Mouse (Mus musculus) Muller cell, postnatal 12 days (primary cell): ENCODE results near the gene Gse1.

ENCODE experiments used
- DNase-seq: peaks from one replicate; pipeline ENCODE4 v3.0.0-alpha.2; 2015; ENCODE audit errors: inconsistent ontology term

Gene Gse1

DNA sequence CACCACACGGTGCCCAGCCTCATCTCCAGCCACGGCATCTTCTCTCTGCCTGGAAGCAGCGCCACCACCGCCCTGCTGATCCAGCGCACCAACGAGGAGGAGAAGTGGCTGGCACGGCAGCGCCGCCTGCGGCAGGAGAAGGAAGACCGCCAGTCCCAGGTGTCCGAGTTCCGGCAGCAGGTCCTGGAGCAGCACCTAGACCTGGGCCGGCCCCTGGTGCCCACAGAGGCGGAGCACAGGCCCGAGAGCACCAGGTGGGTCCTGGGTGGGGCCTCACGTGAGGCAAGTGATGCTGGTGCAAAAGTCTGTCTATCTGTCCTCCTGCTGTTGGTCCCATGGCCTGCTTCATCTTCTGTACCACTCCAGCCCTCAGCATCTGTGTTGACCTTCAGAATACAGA is 340.9 kb downstream of the Gse1 start:
- DNase-seq = no peak

GRCm38 (mm10) chr8:120569939-120570715 is 341.9 kb downstream of the Gse1 start:
- peak; percentile 56 for DNase-seq

- DNase-seq = no peak
Observed at GRCm38 (mm10) chr8:120571561-120571960, 343.3 kb downstream of the Gse1 start.

GRCm38 (mm10) chr8:120572534-120572933 is 344.3 kb downstream of the Gse1 start:
- DNase-seq = no peak

DNA sequence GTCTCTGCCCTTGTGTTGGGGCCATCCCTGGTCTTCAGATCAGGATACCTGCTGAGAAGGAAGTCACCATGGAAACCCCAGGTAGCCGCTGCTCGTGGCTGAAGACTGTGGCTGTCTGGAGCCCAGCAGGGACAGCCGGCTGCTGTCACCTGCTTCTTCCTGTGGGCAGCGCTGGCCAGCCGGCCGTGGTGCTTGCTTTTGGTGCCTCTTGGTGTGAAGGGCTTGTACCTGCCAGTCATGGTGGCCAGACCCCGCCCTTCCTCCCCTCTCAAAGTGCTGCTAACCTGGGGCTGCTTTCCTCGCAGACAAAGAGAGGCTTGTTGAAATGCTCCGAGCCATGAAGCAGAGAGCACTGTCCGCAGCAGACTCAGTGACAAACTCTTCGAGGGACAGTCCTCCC is 345.6 kb downstream of the Gse1 start:
- DNase-seq = no peak

- peak; percentile 87 for DNase-seq
Observed at GRCm38 (mm10) chr8:120574941-120575340, 346.7 kb downstream of the Gse1 start.

DNA sequence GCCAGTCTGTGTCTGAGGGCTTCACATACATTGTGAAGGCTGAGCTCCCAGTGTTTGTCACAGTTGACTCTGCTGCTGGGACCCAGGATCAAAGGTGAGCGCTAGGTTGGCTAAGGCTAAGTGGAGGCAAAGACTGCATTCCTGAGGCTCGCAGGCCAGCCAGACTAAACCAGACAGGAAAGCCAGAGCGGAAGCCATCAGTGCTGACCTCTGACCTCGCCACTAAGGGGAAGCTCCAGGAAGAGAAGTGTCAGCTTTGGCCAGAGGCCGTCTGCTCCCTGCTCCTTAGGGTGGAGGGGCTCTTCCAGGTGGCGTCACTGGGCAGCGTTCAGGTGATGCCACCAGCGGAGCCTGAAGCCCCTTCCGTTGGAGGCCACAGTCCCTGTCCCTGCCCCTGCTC is 347.5 kb downstream of the Gse1 start:
- DNase-seq = no peak

- no peak for DNase-seq
Observed at GRCm38 (mm10) chr8:120577821-120578220, 349.6 kb downstream of the Gse1 start.

- DNase-seq = no peak
Observed at GRCm38 (mm10) chr8:120580336-120581000, 352.2 kb downstream of the Gse1 start.

GRCm38 (mm10) chr8:120581329-120581728 is 353.1 kb downstream of the Gse1 start:
- DNase-seq = no peak

DNA sequence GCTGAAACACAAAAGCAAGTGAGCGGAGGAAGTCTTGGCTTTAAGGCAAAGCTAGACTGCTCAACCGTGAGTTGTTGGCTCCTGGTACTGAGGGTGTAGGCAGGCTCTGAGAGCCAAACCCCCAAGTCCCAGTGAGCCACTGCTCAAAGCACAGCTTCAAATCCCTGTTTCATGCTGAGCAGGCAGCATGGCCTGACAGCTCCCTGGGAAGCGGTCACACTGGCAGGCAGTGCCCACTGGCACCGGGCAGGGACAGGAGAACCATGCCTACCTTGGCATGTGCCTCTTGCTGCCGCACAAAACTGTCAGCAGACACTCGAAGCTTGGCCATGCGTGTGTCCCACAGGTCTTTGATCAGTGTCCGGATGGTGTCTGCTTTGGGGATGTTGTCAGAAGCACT is 353.6 kb downstream of the Gse1 start:
- DNase-seq = no peak

DNA sequence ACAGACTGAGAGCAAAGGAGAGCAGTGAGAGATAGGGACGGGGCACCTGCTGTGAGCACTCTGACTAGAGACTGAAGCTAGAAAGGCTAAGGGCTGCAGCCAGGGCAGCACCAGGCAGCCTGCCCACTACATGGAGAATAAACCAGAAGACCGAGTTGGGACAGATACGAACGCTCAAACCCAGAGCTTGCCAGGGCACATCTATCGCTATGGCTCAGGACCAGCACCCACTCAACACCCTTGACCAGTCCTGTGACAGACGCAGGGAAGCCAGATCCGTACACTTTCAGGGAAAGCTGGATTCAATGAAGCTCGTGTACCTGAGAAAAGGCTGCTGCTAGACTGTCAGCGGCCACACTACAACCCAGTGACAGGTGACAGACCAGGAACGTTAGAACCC is 357.3 kb downstream of the Gse1 start:
- no peak for DNase-seq

DNA sequence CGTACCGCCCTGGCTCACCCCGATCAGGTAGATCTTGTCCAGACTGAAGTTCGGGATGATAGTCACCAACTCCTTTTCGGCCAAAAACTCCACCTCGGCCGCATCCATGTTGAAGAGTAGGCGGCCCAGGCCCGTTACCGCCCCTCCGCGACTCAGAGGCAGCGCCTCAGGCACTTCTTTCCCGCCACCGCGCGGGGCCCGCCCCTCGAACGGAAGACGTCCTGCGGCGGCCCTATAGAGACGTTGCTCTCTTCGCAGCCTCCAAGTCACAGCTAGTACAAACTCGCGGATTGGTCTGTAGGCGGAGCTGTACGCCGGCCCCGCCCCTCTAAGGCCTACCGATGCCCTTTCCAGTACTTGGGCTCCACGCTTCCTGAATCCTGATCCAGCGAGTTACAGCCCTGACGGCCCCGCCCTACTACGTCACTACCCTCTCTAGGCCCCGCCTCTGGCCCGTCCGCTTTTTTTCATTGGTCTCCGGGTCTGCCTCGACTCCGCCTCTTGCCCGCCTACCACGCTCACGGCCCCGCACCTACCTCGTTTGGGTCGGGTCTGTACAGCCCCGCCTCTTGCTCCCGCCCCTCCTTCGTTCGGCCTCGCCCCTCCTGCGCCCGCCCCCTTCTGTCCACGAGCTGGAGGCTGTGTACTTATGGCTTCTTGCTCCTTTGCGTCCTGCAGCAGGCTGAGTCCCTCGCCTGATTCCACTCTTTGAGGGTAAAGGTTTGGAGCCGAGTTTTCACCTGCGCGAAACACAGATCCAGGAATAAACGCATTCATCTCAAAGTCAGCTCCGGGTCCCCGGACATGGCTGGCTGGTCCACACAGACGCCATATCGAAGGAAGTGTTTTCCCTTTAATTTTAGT is 360.9 kb downstream of the Gse1 start, which contains the start of gene Gins2:
Gene Gins2, minus strand, starts transcription at position 397 of the 864 bp plus-strand sequence.
- peak; percentile 100 for DNase-seq

DNA sequence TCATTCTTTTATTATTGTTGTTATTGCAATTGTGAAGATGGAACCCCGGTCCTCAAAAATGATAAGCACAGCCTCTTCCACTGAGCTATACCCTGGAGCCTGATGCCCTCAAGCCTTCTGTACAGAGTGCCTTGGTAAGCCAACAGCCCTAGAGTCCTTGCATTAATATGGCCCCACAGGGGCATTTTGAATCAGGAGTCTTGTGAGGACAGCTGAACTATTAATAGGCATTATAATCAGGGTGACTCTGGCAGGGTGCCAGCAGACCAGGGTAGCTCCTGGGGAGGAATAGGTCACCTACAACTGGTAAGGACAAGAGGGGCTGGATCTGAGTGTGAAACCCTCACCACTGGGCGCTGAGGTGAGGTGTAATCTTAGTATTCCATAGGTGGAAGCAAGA is 361.7 kb downstream of the Gse1 start:
- no peak for DNase-seq

GRCm38 (mm10) chr8:120591587-120592292 is 363.5 kb downstream of the Gse1 start:
- no peak for DNase-seq

DNA sequence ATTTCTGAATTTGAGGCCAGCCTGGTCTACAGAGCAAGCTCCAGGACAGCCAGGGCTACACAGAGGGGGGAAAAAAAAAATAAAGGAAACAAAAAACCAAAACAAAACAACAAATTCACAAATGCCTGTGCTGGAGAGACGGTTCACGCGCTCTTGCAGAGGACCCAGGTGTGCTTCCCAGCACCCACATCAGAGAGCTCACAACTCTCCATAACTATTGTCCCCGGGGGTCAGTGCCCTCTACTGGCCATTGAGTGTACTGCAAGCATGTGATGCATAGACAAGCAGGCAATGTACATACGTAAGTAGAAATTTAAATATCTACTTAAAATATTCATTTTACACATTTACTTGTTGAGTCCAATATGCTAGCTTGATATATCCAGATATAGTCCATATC is 366.3 kb downstream of the Gse1 start:
- no peak for DNase-seq

- peak; percentile 39 for DNase-seq
Observed at GRCm38 (mm10) chr8:120595963-120596362, 367.7 kb downstream of the Gse1 start.

- DNase-seq = no peak
Observed at GRCm38 (mm10) chr8:120598579-120598978, 370.3 kb downstream of the Gse1 start.

DNA sequence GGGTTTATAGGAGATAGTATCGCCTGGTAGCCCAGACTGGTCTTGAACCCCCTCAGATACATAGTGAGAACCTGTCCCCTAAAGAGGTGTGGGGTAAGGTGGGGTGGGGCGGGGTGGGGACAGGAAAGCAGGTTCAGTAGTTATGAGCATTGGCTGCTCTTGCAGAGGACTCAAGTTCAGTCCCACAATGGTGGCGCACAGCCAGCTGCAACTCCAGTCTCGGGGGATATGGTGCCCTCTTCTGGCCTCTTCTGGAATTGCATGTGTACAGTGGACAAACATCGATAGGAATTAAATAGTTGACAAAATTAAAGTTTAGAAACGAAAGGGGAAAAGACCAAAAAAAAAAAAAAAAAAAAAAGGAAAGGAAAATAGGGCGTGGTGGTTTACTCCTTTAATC is 371.2 kb downstream of the Gse1 start:
- no peak for DNase-seq

DNA sequence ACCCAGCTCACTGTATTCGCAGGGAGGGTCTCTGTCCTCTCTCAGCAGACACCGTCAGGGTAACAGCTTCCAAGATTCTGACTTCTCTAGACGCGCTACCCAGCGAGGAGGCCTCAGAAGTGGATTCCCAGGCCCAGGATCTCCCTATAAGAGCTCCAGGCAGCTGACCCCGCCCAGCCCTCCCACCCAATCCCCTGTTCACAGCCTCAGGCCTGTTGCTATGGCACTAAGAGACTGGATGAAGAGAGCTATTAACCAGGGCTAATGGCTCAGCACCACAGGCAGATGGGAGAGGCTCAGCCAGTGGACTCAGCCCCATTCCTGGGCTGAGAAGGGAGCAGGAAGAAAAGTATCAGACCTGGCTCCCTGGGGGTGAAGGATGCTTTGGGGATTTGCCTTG is 374.4 kb downstream of the Gse1 start:
- DNase-seq = no peak

- DNase-seq = no peak
Observed at GRCm38 (mm10) chr8:120607460-120607859, 379.2 kb downstream of the Gse1 start.

- DNase-seq = no peak
Observed at GRCm38 (mm10) chr8:120607885-120608284, 379.6 kb downstream of the Gse1 start.
